Mouse (Mus musculus): ENCODE results near the gene Vps37b. TPM values are rescaled to one million over a fixed set of nuclear protein-coding genes. Genes with fewer than 3 reads are reported as not detected.

The Vps37b gene
- total RNA-seq, 1 experiment from 2014 or later = 33.2 TPM

DNA sequence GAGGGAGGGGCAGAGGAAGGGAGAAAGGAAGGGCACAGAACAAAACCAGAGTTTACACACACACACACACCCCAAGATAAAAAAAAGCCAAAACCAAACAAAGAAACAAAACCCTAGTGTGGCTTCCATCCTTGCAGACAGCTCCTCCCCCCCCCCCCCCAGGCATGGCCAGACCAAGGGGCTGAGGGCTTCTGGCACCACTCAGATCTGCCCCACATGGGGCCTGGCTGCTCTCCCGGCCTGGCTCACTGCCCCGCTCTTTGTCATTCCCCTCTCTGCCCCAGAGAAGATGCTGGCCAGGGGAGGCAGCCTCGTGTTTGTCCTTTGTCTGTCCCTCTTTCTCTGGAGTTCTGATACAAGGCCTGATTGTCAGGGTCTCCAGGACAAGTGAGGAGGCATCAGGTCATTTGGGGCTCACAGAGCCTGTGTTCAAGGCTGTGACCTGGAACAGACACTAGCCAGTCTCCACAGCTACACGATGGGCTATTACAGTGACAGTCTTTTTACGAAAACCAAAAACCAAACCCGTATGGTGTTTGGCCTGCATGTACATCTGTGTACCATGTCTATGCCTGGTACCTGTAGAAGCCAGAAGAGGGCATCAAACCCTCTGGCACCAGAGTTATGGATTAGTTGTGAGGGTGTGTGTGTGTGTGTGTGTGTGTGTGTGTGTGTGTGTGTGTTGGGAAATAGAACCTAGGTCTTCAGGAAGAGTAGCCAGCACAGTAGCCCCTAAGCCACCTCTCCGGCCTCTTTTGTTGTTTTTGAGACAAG lies 38.6 kb downstream of the Vps37b start:
- no peak for ATAC-seq (ENCODE audit: extremely low read depth, insufficient number of reproducible peaks, low FRiP score, poor library complexity, severe bottlenecking)

DNA sequence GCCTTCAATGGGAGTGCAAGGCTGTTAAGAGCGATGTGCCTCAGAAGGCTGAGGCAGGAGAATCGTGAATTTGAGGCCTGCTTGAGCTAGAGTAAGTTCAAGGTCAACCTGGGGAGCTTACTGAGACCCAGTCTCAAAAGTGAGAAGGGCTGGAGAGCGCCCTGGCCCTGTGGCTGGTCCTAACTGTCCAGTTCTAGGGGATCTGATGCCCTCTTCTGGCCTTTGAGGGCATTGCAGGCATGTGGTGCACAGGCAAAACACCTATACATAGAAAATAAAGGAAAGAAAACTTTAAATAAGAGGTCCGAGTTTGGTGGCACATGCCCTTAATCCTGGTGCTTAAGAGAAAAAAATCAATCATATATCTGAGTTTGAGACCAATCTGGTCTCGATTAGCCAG lies 39.3 kb downstream of the Vps37b start:
- ATAC-seq (ENCODE audit: extremely low read depth, insufficient number of reproducible peaks, low FRiP score, poor library complexity, severe bottlenecking) = peak; percentile 61

DNA sequence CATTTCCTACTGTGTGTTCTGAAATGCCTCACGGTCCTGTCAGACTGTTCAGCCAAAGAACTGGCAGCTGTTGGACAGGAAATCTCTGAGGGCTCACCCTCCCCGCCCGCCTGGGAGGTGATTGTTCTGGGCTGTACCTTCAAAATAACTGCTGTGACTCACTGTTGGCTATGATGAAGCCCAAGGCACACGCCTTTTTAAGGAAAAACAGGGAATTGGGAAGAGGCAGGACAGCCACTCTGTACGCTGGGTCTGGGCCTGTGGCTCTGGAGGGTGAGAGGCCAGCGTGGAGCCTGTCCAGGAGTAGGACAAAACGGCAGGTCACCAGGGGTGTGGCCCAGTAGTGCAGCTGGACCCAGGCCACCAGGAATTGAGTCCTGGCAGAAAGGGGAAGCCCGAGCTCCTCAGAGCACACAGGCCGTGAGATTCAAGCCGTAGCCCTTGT lies 39.9 kb downstream of the Vps37b start:
- no peak for ATAC-seq (ENCODE audit: extremely low read depth, insufficient number of reproducible peaks, low FRiP score, poor library complexity, severe bottlenecking)

DNA sequence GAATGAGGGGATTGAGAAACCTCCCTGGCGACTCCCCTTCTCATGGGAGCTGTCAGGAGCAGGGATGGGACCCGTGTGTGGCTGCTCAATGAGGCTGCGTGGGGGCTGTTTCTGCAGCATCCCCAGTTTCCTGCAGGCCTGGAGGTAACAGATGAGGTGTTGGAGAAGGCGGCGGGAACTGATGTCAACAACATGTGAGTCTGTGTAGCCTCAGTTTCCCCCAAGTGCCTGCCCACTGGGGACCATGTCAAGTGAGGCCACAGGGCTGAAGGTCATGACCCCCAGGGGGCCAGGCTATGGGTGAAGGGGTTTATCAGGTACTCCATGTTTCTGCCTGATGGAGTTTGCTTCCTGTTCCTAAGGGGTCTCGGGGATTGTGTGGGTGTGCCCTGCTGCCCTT lies 40.7 kb downstream of the Vps37b start:
- ATAC-seq (ENCODE audit: extremely low read depth, insufficient number of reproducible peaks, low FRiP score, poor library complexity, severe bottlenecking) = no peak

DNA sequence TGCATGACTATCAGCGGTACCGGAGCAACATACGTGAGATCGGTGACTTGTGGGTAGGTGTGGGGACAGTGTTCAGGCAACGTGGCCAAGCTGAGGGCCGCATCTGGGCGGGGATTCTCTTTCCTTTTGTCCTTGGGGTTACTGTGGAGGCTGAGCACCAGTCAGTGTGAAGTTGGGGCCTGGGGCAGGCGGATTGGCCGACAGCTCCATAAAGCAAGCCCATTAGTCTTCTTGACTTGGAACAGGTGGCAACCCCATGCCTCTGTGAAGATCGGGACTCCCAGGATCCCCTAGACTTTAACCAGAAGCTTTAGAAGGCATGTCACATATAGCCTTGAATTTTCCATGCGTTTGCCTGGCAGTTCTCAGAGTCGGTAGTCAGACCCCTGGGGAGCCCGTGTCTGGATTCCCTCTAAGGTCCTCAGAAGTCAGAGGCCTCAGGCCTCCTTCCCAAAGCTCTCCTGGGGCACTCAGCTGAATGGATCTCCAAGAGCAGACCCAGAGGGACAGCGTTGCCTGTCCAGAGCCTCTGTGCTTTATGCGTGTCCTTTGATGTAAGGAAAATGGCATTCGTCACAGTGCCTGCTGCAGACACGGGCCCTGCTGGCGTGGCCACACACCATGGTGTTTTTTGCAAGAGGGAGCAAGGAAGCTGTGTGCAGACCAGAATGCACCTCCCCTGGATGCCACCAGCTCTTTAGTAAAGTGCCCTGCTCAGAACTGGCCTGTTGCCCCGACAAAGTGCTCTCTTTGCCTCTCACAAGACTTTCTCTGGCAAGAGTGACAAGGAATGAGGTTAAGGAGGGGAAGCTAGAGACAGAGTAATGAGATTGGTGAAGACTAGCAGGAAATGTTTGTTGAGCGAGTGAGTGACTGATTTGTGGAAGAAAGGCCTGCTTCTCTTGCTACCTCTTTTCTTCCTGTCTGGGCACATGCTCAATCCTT lies 41.9 kb downstream of the Vps37b start:
- ATAC-seq (ENCODE audit: extremely low read depth, insufficient number of reproducible peaks, low FRiP score, poor library complexity, severe bottlenecking) = no peak

DNA sequence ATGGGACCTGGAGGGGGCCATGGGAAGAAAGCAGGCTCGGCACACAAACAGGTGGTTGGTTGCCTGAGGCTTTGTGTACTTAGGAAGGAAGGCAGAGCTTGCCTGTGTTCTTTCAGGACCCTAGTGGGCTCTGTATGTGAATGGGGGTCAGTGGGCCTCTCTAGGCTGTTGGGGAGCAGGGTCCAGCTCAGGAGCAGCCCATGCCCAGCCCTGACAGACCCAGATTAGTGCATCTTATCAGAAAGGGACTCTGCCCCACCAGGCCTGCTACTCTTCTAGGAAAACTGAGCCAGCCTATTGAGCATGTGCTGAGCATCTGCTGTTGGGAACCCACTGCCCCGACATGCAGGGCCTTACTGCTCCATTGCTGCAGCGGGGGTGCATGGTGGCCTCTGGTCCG lies 44.6 kb downstream of the Vps37b start:
- ATAC-seq (ENCODE audit: extremely low read depth, insufficient number of reproducible peaks, low FRiP score, poor library complexity, severe bottlenecking) = no peak

DNA sequence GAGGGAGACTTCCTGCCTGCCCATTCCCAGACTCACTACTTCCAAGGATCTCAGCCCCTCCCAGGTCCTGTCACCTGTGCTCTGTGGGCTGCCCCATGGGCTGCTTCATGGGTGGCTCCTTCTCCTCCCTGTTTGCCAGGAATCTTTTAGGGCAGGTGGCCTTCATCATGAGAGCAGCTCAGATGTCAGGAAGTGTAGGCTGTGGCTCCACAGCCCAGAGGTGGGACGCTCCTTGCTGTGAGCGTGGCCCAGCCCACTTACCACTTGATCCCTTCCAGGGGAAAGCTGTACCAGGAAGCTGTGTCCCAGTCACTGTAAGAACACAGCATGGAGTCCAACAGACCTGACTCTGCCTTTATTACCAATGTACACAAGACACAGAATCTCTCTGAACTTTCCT lies 45.1 kb downstream of the Vps37b start:
- no peak for ATAC-seq (ENCODE audit: extremely low read depth, insufficient number of reproducible peaks, low FRiP score, poor library complexity, severe bottlenecking)

DNA sequence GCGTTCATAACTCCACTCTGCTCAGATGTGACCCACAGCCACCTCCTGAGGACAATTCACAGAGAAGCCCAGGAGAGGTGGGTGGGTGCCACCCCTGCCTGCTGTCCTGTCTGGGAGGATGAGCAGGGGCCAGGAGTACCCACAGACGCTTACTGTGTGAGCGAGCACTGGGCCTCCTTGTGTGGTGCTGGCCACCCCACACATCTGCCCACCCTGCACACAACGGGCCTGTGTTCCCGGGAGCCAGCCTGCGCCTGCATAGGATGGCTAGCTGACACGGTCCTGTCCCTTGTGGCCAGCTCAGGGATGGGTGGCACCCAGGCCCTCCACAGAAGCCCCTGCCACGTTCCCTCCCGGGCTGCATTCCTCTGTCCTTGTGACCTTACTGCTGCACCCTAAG lies 46.6 kb downstream of the Vps37b start:
- ATAC-seq (ENCODE audit: extremely low read depth, insufficient number of reproducible peaks, low FRiP score, poor library complexity, severe bottlenecking) = no peak

DNA sequence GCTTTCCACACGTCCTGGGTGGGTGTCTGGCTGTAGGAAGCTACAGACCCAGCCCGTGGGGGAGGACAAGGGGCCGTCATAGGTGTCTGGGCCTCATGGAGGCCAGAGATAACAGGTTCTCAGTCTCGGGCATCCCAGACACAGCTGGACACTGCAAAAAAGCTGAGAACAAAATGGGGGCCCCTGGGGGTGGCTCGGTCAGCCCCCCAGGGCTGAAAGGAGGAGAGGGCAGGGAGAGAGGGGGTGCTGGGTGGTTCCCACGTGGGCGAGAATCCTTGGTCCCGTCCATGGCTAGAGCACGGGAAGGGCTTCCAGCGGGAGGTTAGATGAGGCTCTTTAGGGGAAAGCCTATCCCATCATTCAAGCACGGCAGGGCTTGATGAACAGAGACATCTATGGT lies 49.2 kb downstream of the Vps37b start:
- ATAC-seq (ENCODE audit: extremely low read depth, insufficient number of reproducible peaks, low FRiP score, poor library complexity, severe bottlenecking) = no peak

DNA sequence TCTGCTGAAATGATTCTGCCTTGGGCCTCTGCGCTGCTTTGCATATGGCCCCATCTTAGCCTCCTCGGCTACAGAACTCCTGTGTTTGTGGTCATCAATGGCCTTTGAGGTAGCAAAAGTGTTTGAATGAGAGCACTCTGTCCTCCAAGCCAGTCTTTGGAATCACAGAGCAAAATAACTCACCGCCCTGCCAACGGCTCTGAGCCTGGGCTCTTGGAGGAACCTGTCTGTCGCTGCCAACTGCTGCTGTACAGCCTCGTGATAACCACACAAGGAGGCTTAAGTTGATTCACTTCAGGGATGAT lies 50.9 kb downstream of the Vps37b start:
- ATAC-seq (ENCODE audit: extremely low read depth, insufficient number of reproducible peaks, low FRiP score, poor library complexity, severe bottlenecking) = no peak

DNA sequence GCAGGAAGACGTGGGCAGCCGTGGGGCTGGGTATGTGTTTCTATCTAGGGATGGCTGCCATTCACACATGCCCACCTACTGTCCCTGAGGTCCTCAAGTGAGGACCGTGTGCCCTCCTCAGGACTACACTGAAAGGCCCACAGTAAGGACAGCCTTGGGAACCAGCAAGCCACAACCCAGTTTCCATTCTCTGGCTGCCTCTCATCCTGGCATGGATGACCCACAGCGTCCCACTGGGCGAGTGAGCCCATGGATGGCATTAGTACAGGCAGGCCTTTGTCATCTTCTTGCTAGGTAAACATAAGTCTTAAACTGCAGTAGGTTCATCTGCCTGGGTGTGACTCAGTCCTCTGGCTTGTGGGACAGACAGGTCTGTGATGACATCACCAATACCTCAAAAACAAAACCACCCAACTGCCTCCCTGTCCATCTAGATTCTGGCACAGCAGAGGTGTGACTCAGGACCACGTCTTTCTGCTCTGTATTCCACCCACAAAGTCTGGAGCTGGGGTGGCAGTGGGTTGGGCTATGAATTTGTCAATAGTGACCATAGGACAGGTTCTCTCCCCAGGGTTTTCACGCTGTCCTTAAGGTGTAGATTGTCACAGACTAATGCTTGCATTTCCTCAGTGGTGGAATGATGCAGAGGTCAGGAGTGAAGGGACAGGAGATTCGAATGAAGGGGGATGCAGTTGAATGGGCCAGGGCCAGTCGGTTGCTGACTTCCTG lies 51.4 kb downstream of the Vps37b start:
- peak; percentile 31; the same call in 1 of the 2 replicates for ATAC-seq (ENCODE audit: extremely low read depth, insufficient number of reproducible peaks, low FRiP score, poor library complexity, severe bottlenecking)

DNA sequence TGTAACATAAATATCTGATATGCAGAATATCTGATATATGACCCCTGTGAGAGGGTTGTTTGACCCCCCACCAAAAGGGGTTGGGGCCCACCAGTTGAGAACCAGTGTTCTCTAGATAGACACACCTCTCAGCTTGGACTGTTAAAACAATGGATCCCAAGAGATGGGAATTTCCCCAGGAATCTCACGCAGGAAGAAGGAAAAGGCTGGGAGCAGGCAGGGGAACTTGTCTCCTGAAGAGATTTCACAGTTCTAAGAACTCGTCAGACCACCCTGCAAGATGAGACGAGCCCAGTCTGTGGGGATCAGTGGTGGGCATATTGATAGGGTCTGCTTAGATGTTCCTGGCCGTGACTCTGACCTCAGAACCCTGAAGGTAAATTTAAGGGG lies 52.1 kb downstream of the Vps37b start:
- no peak for ATAC-seq (ENCODE audit: extremely low read depth, insufficient number of reproducible peaks, low FRiP score, poor library complexity, severe bottlenecking)

DNA sequence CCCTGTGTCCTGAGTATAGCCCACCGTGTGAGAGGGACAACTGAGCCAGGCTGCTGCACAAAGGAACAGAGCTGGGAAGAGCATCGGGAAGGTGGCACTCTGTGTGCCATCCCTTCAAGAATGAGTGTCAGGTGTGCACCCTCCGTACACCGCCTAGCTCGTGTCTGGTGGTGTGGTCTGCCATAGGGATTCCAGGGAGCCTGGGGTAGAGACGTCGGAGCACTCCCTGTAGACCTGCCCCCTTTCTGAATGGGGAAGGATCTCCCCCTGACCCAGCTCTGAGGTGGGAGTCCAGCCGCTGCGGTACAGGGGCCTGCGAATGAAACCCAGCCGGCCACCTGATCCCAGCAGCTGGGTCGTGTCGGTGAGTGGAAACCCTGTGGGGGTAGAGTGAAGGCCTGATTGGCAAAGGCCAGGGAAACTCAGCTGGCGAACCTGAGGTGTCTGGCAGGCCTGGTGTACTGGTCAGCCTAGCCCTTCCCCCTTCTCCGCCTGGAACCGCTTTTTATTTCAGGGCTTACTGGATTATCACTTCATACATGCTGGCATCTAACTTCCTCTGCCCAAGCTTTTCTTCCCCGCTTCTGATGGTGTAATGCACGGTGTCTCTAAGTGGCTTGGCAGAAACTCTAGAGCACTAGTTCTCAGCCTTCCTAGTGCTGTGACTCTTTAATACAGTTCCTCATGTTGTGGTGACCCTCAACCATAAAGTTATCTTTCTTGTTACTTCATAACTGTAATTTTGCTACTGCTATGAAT lies 52.7 kb downstream of the Vps37b start:
- ATAC-seq (ENCODE audit: extremely low read depth, insufficient number of reproducible peaks, low FRiP score, poor library complexity, severe bottlenecking) = no peak

DNA sequence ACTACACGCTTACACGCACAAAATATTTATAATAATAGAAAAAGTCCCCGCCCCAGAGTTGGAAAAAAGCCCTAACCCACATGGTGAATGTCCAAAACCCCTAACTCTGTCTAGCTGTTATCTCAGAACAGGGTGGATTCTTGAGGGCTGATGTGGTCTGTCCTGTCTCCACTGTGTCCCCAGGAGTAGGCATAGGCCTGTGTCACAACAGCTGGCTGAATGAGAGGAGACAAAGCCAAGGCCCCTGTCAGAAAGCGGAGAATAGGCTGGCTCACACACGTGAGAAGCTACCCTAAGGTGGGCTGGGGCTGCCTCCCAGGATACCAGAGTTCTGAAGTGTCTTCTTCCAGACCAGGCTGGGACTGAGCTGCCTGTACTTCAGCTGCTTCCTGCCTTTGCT lies 53.9 kb downstream of the Vps37b start:
- no peak for ATAC-seq (ENCODE audit: extremely low read depth, insufficient number of reproducible peaks, low FRiP score, poor library complexity, severe bottlenecking)

DNA sequence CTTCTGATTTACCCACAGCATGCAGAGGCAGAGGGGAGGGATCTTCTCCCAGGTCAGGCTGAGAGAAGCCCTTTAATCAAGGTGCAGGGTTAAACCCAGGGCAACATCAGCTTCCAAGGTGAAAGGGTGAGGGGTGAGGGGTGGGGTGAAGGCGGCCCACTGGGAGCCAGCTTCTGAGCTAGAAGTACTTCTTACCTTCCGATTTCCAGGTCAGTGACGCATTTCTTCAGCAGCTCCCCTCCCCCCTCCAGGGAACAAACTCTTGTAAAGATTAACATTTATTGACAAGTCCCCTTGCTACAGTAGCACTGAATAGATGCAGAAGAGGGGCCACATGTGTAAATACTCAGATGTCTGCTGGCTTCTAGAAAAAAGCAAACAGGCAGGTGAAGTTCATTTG lies 54.8 kb downstream of the Vps37b start:
- ATAC-seq (ENCODE audit: extremely low read depth, insufficient number of reproducible peaks, low FRiP score, poor library complexity, severe bottlenecking) = no peak

DNA sequence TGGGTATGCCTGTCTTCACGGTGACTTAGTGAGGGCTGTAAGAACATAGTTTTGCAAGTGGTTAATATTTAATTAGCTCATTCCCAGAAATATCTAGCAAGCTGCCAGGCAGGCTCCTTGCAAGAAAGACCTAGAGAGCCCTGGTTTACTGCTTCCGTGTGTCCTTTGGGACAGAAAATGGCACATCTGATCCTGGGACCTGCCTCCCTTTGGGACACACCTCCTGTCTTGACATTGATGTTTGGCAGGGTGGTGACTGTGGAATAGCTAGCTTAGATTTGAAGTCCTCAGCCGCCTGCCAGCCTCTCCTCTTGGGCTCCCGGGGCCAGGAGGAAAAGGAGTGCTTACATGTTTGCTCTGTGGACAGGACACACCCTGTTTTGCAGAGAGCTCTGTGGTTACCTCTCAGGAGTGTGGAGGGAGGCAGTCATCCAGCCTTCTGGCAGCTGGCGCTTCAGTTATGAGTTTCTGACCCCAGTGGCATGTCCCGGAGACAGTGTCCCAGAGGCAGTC lies 56.3 kb downstream of the Vps37b start:
- ATAC-seq (ENCODE audit: extremely low read depth, insufficient number of reproducible peaks, low FRiP score, poor library complexity, severe bottlenecking) = no peak

DNA sequence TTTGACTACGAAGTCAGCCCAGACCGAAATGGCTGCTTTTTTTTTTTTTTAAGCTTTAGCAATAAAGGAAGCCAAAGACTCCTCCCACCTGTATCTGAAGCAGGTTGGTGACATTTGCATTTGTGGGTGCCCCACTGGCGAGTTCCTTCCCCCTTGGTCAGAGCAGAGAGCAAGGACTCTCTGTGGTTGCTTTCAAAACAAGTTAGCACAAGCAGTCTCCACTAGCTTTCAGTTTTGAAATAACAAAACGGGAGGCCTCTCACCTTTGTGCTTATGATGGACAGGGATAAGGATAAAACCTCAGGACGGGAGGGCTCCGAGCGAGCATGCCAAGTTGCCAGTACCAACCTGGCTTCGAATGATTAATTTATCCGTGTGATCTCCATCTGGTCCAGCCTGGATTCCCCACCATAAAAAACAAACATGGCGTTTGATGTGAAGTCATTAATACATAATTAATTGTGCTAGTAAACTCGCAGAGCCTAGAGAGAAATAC lies 57.4 kb downstream of the Vps37b start:
- ATAC-seq (ENCODE audit: extremely low read depth, insufficient number of reproducible peaks, low FRiP score, poor library complexity, severe bottlenecking) = peak; percentile 80

DNA sequence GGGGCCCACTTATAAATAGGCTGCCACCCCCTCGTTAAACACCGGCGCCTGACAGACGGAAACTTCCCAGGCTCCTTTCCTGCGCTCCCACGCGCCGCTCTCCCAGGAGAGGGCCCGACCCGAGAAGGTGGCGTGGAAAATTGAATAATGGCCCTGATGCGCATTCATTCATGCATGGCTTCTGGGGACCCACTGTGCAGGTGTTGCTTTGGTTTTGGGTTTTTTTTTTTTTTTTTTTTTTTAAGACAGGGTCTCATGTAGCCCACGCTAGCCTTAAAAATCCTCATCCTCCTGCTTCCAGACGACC lies 57.9 kb downstream of the Vps37b start:
- no peak for ATAC-seq (ENCODE audit: extremely low read depth, insufficient number of reproducible peaks, low FRiP score, poor library complexity, severe bottlenecking)
